Mouse (Mus musculus): ENCODE measurements around the gene Bpifa1.
"Not testable (repeated sequence)": the region's sequence is repeated elsewhere in the genome, so short reads cannot be mapped to it uniquely, and the experiment has no call there.

Bpifa1 gene

GRCm38 (mm10) chr2:154142580-154142979 is at the start of gene Bpifa1:
Bpifa1 (plus strand) TSS chr2:154142880.
- no peak for DNase-seq (ENCODE audit: low read depth, low spot score)

GRCm38 (mm10) chr2:154097734-154098133 is 44.9 kb upstream of the Bpifa1 start:
- peak; percentile 1 for DNase-seq (ENCODE audit: low read depth, low spot score)

GRCm38 (mm10) chr2:154117381-154117780 is 25.3 kb upstream of the Bpifa1 start:
- no peak for DNase-seq (ENCODE audit: low read depth, low spot score)

- no peak for DNase-seq (ENCODE audit: low read depth, low spot score)
These were observed 12.6 kb upstream of the Bpifa1 start, which contains the start of gene Bpifa3 for GRCm38 (mm10) chr2:154130120-154130519. Bpifa3 (plus strand) TSS chr2:154130336.

GRCm38 (mm10) chr2:154143735-154144134 is 1.1 kb downstream of the Bpifa1 start:
- DNase-seq (ENCODE audit: low read depth, low spot score), result no peak

GRCm38 (mm10) chr2:154147496-154147895 is 4.8 kb downstream of the Bpifa1 start:
- DNase-seq (ENCODE audit: low read depth, low spot score), result no peak

GRCm38 (mm10) chr2:154158433-154158832 is 15.8 kb downstream of the Bpifa1 start:
- peak; percentile 66 for DNase-seq (ENCODE audit: low read depth, low spot score)

GRCm38 (mm10) chr2:154162307-154162706 is 19.6 kb downstream of the Bpifa1 start, which contains the start of gene Bpifa5:
Bpifa5 (plus strand) TSS chr2:154162607.
- DNase-seq (ENCODE audit: low read depth, low spot score), result no peak

- no peak for DNase-seq (ENCODE audit: low read depth, low spot score)
These were observed 20.6 kb downstream of the Bpifa1 start for GRCm38 (mm10) chr2:154163306-154163705.

GRCm38 (mm10) chr2:154169172-154169571 is 26.5 kb downstream of the Bpifa1 start:
- DNase-seq (ENCODE audit: low read depth, low spot score), result no peak

- DNase-seq (ENCODE audit: low read depth, low spot score), result no peak
These were observed 28.9 kb downstream of the Bpifa1 start for GRCm38 (mm10) chr2:154171621-154172020.

- DNase-seq (ENCODE audit: low read depth, low spot score), result peak; percentile 30
These were observed 30.6 kb downstream of the Bpifa1 start for GRCm38 (mm10) chr2:154173313-154173712.

GRCm38 (mm10) chr2:154181900-154182299 is 39.2 kb downstream of the Bpifa1 start:
- not testable (repeated sequence) for DNase-seq (ENCODE audit: low read depth, low spot score)

GRCm38 (mm10) chr2:154183061-154183460 is 40.4 kb downstream of the Bpifa1 start:
- DNase-seq (ENCODE audit: low read depth, low spot score), result not testable (repeated sequence)

- DNase-seq (ENCODE audit: low read depth, low spot score), result no peak
These were observed 42.6 kb downstream of the Bpifa1 start for GRCm38 (mm10) chr2:154185319-154185718.

- DNase-seq (ENCODE audit: low read depth, low spot score), result no peak
These were observed 43.1 kb downstream of the Bpifa1 start for GRCm38 (mm10) chr2:154185748-154186147.

GRCm38 (mm10) chr2:154187468-154187867 is 44.8 kb downstream of the Bpifa1 start:
- no peak for DNase-seq (ENCODE audit: low read depth, low spot score)

- DNase-seq (ENCODE audit: low read depth, low spot score), result no peak
These were observed 47.3 kb downstream of the Bpifa1 start for GRCm38 (mm10) chr2:154189877-154190434.

GRCm38 (mm10) chr2:154190546-154191258 is 48.0 kb downstream of the Bpifa1 start, which contains the start of gene Bpifb1:
Bpifb1 (plus strand) TSS chr2:154190818.
- DNase-seq (ENCODE audit: low read depth, low spot score), result no peak

GRCm38 (mm10) chr2:154192141-154192540 is 49.5 kb downstream of the Bpifa1 start:
- DNase-seq (ENCODE audit: low read depth, low spot score), result no peak

- no peak for DNase-seq (ENCODE audit: low read depth, low spot score)
These were observed 50.4 kb downstream of the Bpifa1 start for GRCm38 (mm10) chr2:154193071-154193470.

- DNase-seq (ENCODE audit: low read depth, low spot score), result no peak
These were observed 51.4 kb downstream of the Bpifa1 start for GRCm38 (mm10) chr2:154193994-154194504.

GRCm38 (mm10) chr2:154197036-154197435 is 54.4 kb downstream of the Bpifa1 start:
- DNase-seq (ENCODE audit: low read depth, low spot score), result no peak
